Mouse (Mus musculus) C2C12 (cell line): ENCODE data around the gene Dnajc16. TPM values are rescaled to one million over a fixed set of nuclear protein-coding genes. Genes with fewer than 3 reads are reported as not detected.

Experiments used
- H3K27me3 ChIP-seq: one replicate; pipeline ENCODE4 v1.6.1; 2011; ENCODE audit not compliant: control insufficient read depth, insufficient read depth, insufficient read length
- H3K36me3 ChIP-seq: one replicate; pipeline ENCODE4 v1.6.1; 2011; ENCODE audit not compliant: control insufficient read depth, insufficient read depth
- H3K4me3 ChIP-seq: one replicate; pipeline ENCODE4 v1.5.1; 2011; ENCODE audit warnings: mild to moderate bottlenecking, control low read depth; ENCODE audit not compliant: poor library complexity, insufficient read depth, severe bottlenecking
- H3K79me2 ChIP-seq: one replicate; pipeline ENCODE4 v1.6.1; 2011; ENCODE audit not compliant: control insufficient read depth, insufficient read depth
- H3K79me3 ChIP-seq: one replicate; pipeline ENCODE4 v1.6.1; 2011; ENCODE audit warnings: low read depth, control low read depth
- H3ac ChIP-seq: one replicate; pipeline ENCODE3; 2011; ENCODE audit warnings: low read depth; ENCODE audit not compliant: control insufficient read depth, insufficient read length
- CEBPB ChIP-seq: IDR thresholded peaks from one replicate; pipeline ENCODE4 v1.6.1; 2011; ENCODE audit warnings: low read depth, mild to moderate bottlenecking, control low read depth, moderate library complexity
- CTCF ChIP-seq: IDR thresholded peaks from one replicate; pipeline ENCODE4 v1.5.1; 2011; ENCODE audit not compliant: control insufficient read depth, insufficient read depth, insufficient read length
- FOSL1 ChIP-seq: IDR thresholded peaks from one replicate; pipeline ENCODE4 v1.8.0; 2011; ENCODE audit warnings: mild to moderate bottlenecking, low read length; ENCODE audit not compliant: poor library complexity, insufficient read depth, severe bottlenecking
- MAX ChIP-seq: IDR thresholded peaks from one replicate; pipeline ENCODE4 v1.6.1; 2011; ENCODE audit warnings: mild to moderate bottlenecking, control low read depth
- MYOD1 ChIP-seq: IDR thresholded peaks from one replicate; pipeline ENCODE4 v1.6.1; 2011; ENCODE audit warnings: low read depth; ENCODE audit not compliant: control insufficient read depth, insufficient read length
- MYOG ChIP-seq: IDR thresholded peaks from one replicate; pipeline ENCODE4 v1.6.1; 2011; ENCODE audit not compliant: control insufficient read depth, insufficient read length; ENCODE audit errors: extremely low read depth
- USF1 ChIP-seq: IDR thresholded peaks from one replicate; pipeline ENCODE4 v1.6.1; 2011; ENCODE audit warnings: low read depth, mild to moderate bottlenecking, control low read depth, moderate library complexity
- polyA plus RNA-seq: library from polyadenylated mRNA; unstranded; fragments of >200 nt; fragmentation: generic; extraction: Trizol; gene quantifications from one replicate; pipeline ENCODE4 v1.2.1, GENCODE M21; 2012; ENCODE audit warnings: missing spikeins

The Dnajc16 gene
- polyA plus RNA-seq, 1 experiment, result 5.2 TPM

GRCm38 (mm10) chr4:141827401-141827800 is 36.7 kb upstream of the Dnajc16 start:
- no peak overlapping the region for H3K4me3 ChIP-seq
- TF ChIP-seq CEBPB (no peak), MYOG (no peak), FOSL1 (no peak), MAX (no peak), CTCF (no peak), MYOD1 (no peak), USF1 (no peak)
- H3K36me3 ChIP-seq, result no peaks in the 10 kb centered on the region
- no peak overlapping the region for H3ac ChIP-seq
- H3K27me3 ChIP-seq, result no peaks in the 10 kb centered on the region
- no peaks in the 10 kb centered on the region for H3K79me2 ChIP-seq
- H3K79me3 ChIP-seq, result no peaks in the 10 kb centered on the region

GRCm38 (mm10) chr4:141826060-141826459 is 35.3 kb upstream of the Dnajc16 start, which contains the start of gene Cela2a:
TSS of gene Cela2a (minus strand) at chr4:141826160.
- Histone ChIP-seq H3K36me3 (no peaks in the 10 kb centered on the region), H3K4me3 (no peak within 1 kb of the TSS), H3K79me2 (no peaks in the 10 kb centered on the region), H3ac (no peak within 1 kb of the TSS), H3K27me3 (no peaks in the 10 kb centered on the region), H3K79me3 (no peaks in the 10 kb centered on the region)
- TF ChIP-seq USF1 (no peak), MYOG (no peak), MAX (no peak), MYOD1 (no peak), FOSL1 (no peak), CTCF (no peak), CEBPB (no peak)

- Histone ChIP-seq H3K4me3 (no peak overlapping the region), H3K79me3 (no peaks in the 10 kb centered on the region), H3ac (no peak overlapping the region), H3K79me2 (no peaks in the 10 kb centered on the region), H3K36me3 (no peaks in the 10 kb centered on the region), H3K27me3 (no peaks in the 10 kb centered on the region)
- TF ChIP-seq FOSL1, result no peak
- TF ChIP-seq MYOG, result no peak
- no peak for TF ChIP-seq CEBPB
- no peak for TF ChIP-seq MYOD1
- no peak for TF ChIP-seq CTCF
- TF ChIP-seq USF1, result no peak
- TF ChIP-seq MAX, result no peak
Observed at GRCm38 (mm10) chr4:141822979-141823378, 32.2 kb upstream of the Dnajc16 start.

- Histone ChIP-seq H3K36me3 (no peaks in the 10 kb centered on the region), H3K79me2 (no peaks in the 10 kb centered on the region), H3K79me3 (no peaks in the 10 kb centered on the region), H3K27me3 (no peaks in the 10 kb centered on the region), H3K4me3 (no peak overlapping the region), H3ac (no peak overlapping the region)
- TF ChIP-seq MYOG (no peak), CTCF (no peak), CEBPB (no peak), USF1 (no peak), MAX (no peak), MYOD1 (no peak), FOSL1 (no peak)
Observed at GRCm38 (mm10) chr4:141822089-141822488, 31.4 kb upstream of the Dnajc16 start.

- no peak overlapping the region for H3K4me3 ChIP-seq
- H3K79me3 ChIP-seq, result no peaks in the 10 kb centered on the region
- H3K36me3 ChIP-seq, result no peaks in the 10 kb centered on the region
- no peak for TF ChIP-seq CEBPB
- TF ChIP-seq CTCF, result no peak
- no peak for TF ChIP-seq MYOG
- no peak for TF ChIP-seq MAX
- no peak for TF ChIP-seq MYOD1
- TF ChIP-seq FOSL1, result no peak
- TF ChIP-seq USF1, result no peak
- no peaks in the 10 kb centered on the region for H3K79me2 ChIP-seq
- no peak overlapping the region for H3ac ChIP-seq
- no peaks in the 10 kb centered on the region for H3K27me3 ChIP-seq
Observed at GRCm38 (mm10) chr4:141821178-141821577, 30.4 kb upstream of the Dnajc16 start.

- Histone ChIP-seq H3K27me3 (no peaks in the 10 kb centered on the region), H3K4me3 (no peak overlapping the region), H3ac (no peak overlapping the region), H3K79me3 (no peaks in the 10 kb centered on the region), H3K79me2 (no peaks in the 10 kb centered on the region), H3K36me3 (no peaks in the 10 kb centered on the region)
- TF ChIP-seq USF1 (no peak), CTCF (no peak), MYOD1 (no peak), FOSL1 (no peak), MYOG (no peak), MAX (no peak), CEBPB (no peak)
Observed at GRCm38 (mm10) chr4:141819316-141819715, 28.6 kb upstream of the Dnajc16 start.
